Mouse (Mus musculus) brain, embryonic 14.5 days (tissue): ENCODE data around the gene Asxl2. TPM values are rescaled to one million over a fixed set of nuclear protein-coding genes. Genes with fewer than 3 reads are reported as not detected.

ENCODE experiments used
- DNase-seq: peaks from one replicate; pipeline ENCODE4 v3.0.0-alpha.2; 2011; ENCODE audit warnings: low read depth
- CTCF ChIP-seq: fragments of 200-500 bp; IDR thresholded peaks from 2 replicates; pipeline ENCODE4 v1.5.1; 2012; ENCODE audit warnings: inconsistent platforms, mild to moderate bottlenecking, moderate library complexity, borderline replicate concordance; ENCODE audit not compliant: insufficient read depth, insufficient read length; ENCODE audit errors: extremely low read depth
- POLR2A ChIP-seq: fragments of 200-500 bp; IDR thresholded peaks from 2 replicates; pipeline ENCODE4 v1.6.1; 2012; ENCODE audit warnings: mild to moderate bottlenecking, inconsistent platforms, borderline replicate concordance; ENCODE audit not compliant: poor library complexity, insufficient read depth, insufficient read length, severe bottlenecking; ENCODE audit errors: extremely low read depth
- polyA plus RNA-seq: library from polyadenylated mRNA; depleted of rRNA; stranded (reverse); fragments of >200 nt; gene quantifications from 2 replicates; pipeline ENCODE4 v1.2.3, GENCODE M21; 2012

The Asxl2 gene
- polyA plus RNA-seq, 1 experiment: 13.1 TPM

- DNase-seq: peak; percentile 79
- no peak for TF ChIP-seq CTCF
- no peak for TF ChIP-seq POLR2A
Observed at GRCm38 (mm10) chr12:3406585-3406984, 20.1 kb upstream of the Asxl2 start.

- TF ChIP-seq POLR2A (no peak), CTCF (no peak)
- DNase-seq: no peak
Observed at GRCm38 (mm10) chr12:3414956-3415355, 11.7 kb upstream of the Asxl2 start.

GRCm38 (mm10) chr12:3418761-3419160, 7.9 kb upstream of the Asxl2 start:
- DNase-seq: no peak
- TF ChIP-seq CTCF (no peak), POLR2A (no peak)

GRCm38 (mm10) chr12:3420519-3420918, 6.1 kb upstream of the Asxl2 start:
- DNase-seq: no peak
- no peak for TF ChIP-seq CTCF
- TF ChIP-seq POLR2A: no peak

- no peak for DNase-seq
- TF ChIP-seq POLR2A (no peak), CTCF (no peak)
Observed at GRCm38 (mm10) chr12:3422786-3423185, 3.9 kb upstream of the Asxl2 start.

- TF ChIP-seq CTCF: no peak
- TF ChIP-seq POLR2A: no peak
- DNase-seq: no peak
Observed at GRCm38 (mm10) chr12:3424179-3424578, 2.5 kb upstream of the Asxl2 start.

GRCm38 (mm10) chr12:3425375-3426341, 999 bp upstream of the Asxl2 start:
- peak; percentile 70 for DNase-seq
- TF ChIP-seq CTCF (peak; percentile 30; the same call in 1 of the 2 replicates), POLR2A (no peak)

GRCm38 (mm10) chr12:3427067-3427889, 621 bp downstream of the Asxl2 start:
- TF ChIP-seq CTCF (no peak), POLR2A (no peak)
- peak; percentile 87 for DNase-seq

- DNase-seq: no peak
- TF ChIP-seq CTCF (no peak), POLR2A (no peak)
Observed at GRCm38 (mm10) chr12:3427891-3428775, 1.5 kb downstream of the Asxl2 start.

- no peak for DNase-seq
- TF ChIP-seq CTCF (no peak), POLR2A (no peak)
Observed at GRCm38 (mm10) chr12:3429681-3430442, 3.2 kb downstream of the Asxl2 start.

- TF ChIP-seq CTCF: no peak
- TF ChIP-seq POLR2A: no peak
- no peak for DNase-seq
Observed at GRCm38 (mm10) chr12:3430443-3430753, 3.7 kb downstream of the Asxl2 start.
